Mouse (Mus musculus): ENCODE data around the gene 1190002N15Rik. TPM values are rescaled to one million over a fixed set of nuclear protein-coding genes. Genes with fewer than 3 reads are reported as not detected.

Gene 1190002N15Rik
- total and polyA plus RNA-seq, 3 experiments = 4.7 to 8.8 TPM; not detected in 1

- TF ChIP-seq RCOR1 (IDR thresholded peaks at IDR 0.05; ENCODE audit: low read depth, low read length) (no peak), POLR2AphosphoS5 (IDR thresholded peaks at IDR 0.05; ENCODE audit: borderline replicate concordance, low read depth, low read length) (no peak), POLR2AphosphoS2 (IDR thresholded peaks at IDR 0.05; ENCODE audit: low read length) (no peak), ZC3H11A (IDR thresholded peaks at IDR 0.05; ENCODE audit: low read depth, low read length) (no peak), NELFE (IDR thresholded peaks at IDR 0.05; ENCODE audit: low read depth, low read length) (peak; percentile 71)
These were observed at the start of gene 1190002N15Rik (continued) for GRCm38 (mm10) chr9:94537970-94538822.

- Histone ChIP-seq H3K9me3 (replicated peaks; ENCODE audit: insufficient read depth, low read length) (no peaks in the 10 kb centered on the region), H3K27me3 (ENCODE audit: control insufficient read depth in 1 of 2, insufficient read depth in 2 of 2, low read length in 2 of 2) (no peaks in the 10 kb centered on the region; a peak in 1 of 4 replicates), H3K79me2 (ENCODE audit: control insufficient read depth, insufficient read depth, low read length, poor library complexity) (no peaks in the 10 kb centered on the region), H3K9ac (ENCODE audit: control insufficient read depth, low read depth, low read length, poor library complexity, severe bottlenecking) (no peak overlapping the region), H3K4me3 (ENCODE audit: control insufficient read depth in 1 of 2, insufficient read depth in 1 of 2, low read depth in 2 of 2, low read length in 2 of 2) (no peak overlapping the region), H3K4me1 (ENCODE audit: control insufficient read depth in 1 of 2, insufficient read depth in 2 of 2, low read length in 2 of 2) (no peaks in the 10 kb centered on the region; a peak in 1 of 4 replicates), H3K36me3 (ENCODE audit: control insufficient read depth in 1 of 2, insufficient read depth in 2 of 2, low read length in 2 of 2) (peaks cover 0 to 2% of the 10 kb centered on the region in 2 experiments; a peak in 1 of 4 replicates), H3K27ac (ENCODE audit: control insufficient read depth, low read depth, low read length) (no peak overlapping the region)
- TF ChIP-seq TCF12 (IDR thresholded peaks at IDR 0.05; ENCODE audit: low read depth, low read length) (no peak), BHLHE40 (IDR thresholded peaks at IDR 0.05; ENCODE audit: borderline replicate concordance, low read depth, low read length) (no peak), RCOR1 (IDR thresholded peaks at IDR 0.05; ENCODE audit: low read depth, low read length) (no peak), USF1 (IDR thresholded peaks at IDR 0.05; ENCODE audit: low read depth, low read length) (no peak), GABPA (IDR thresholded peaks at IDR 0.05; ENCODE audit: low read depth, low read length) (no peak), POLR2A (IDR thresholded peaks at IDR 0.05; ENCODE audit: control insufficient read depth in 1 of 2, insufficient read depth in 1 of 2, low read depth in 1 of 2, low read length in 2 of 2, poor library complexity in 1 of 2) (no peak), UBTF (IDR thresholded peaks at IDR 0.05; ENCODE audit: borderline replicate concordance, insufficient read depth, low read depth, low read length) (no peak), MYC (IDR thresholded peaks at IDR 0.05; ENCODE audit: low read depth, low read length) (no peak), TBP (IDR thresholded peaks at IDR 0.05; ENCODE audit: low read depth, low read length) (no peak), E2F4 (IDR thresholded peaks at IDR 0.05; ENCODE audit: borderline replicate concordance, low read depth, low read length) (no peak), CHD1 (IDR thresholded peaks at IDR 0.05; ENCODE audit: low read depth, low read length) (no peak), MAZ (IDR thresholded peaks at IDR 0.05; ENCODE audit: low read depth, low read length) (no peak), MXI1 (IDR thresholded peaks at IDR 0.05; ENCODE audit: low read depth, low read length) (no peak), EP300 (IDR thresholded peaks at IDR 0.05; ENCODE audit: low read depth in 1 of 2, low read length in 2 of 2) (no peak), MAFK (IDR thresholded peaks at IDR 0.05; ENCODE audit: borderline replicate concordance, low read depth, low read length) (no peak), GATA1 (IDR thresholded peaks at IDR 0.05; ENCODE audit: low read depth, low read length) (no peak), SMC3 (IDR thresholded peaks at IDR 0.05; ENCODE audit: low read depth, low read length) (no peak), ELF1 (IDR thresholded peaks at IDR 0.05; ENCODE audit: low read depth, low read length) (no peak), NRF1 (IDR thresholded peaks at IDR 0.05; ENCODE audit: insufficient read depth, low read depth, low read length, poor library complexity, severe bottlenecking) (no peak), SIN3A (IDR thresholded peaks at IDR 0.05; ENCODE audit: low read length) (no peak)
- DNase-seq (ENCODE audit: low read depth, low spot score) = no peak
These were observed 44.4 kb upstream of the 1190002N15Rik start for GRCm38 (mm10) chr9:94582309-94582708.

All from MEL (cell line).